Mouse (Mus musculus) naive thymus-derived CD4-positive, alpha-beta T cell, adult 5 months (primary cell): Measurements from ENCODE around the gene Azgp1. TPM values are rescaled to one million over a fixed set of nuclear protein-coding genes. Genes with fewer than 3 reads are reported as not detected.

ENCODE experiments used
- polyA plus RNA-seq: library from polyadenylated mRNA; unstranded; fragments of 100-300 nt; shearing (Covaris generic); gene quantifications from one replicate; pipeline ENCODE4 v1.2.1, GENCODE M21; 2017

Gene Azgp1
- not detected for polyA plus RNA-seq

DNA sequence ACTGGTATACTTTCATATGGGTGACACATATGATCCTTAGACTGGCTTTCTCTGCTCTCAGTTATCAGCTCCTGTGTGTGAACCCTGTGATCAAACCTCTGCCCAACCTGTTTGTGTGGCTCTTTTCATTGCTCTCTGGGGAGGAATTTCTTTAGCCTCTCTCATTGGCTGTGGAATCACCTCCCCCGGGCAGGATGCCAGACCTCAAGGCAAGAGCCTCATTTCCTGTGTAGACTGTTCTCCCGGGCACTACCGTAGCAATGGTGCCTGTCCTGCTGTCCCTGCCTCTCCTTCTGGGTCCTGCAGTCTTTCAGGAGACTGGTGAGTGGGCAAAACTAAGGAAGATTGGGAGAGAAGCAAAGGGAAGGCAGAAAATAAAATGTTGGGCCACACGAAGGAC is at the start of gene Azgp1:
Azgp1 (plus strand) TSS at position 221 of the 400 bp plus-strand sequence.

GRCm38 (mm10) chr5:137962945-137963344 is 18.4 kb upstream of the Azgp1 start, which contains the start of gene Gjc3:
Gjc3 (minus strand) TSS chr5:137963098.

GRCm38 (mm10) chr5:138020961-138021479 is 39.7 kb downstream of the Azgp1 start, which contains the start of the genes Smok3a and Smok3b:
Smok3a (plus strand) TSS chr5:138021261.
Smok3b (plus strand) TSS chr5:138021429.

Other genes starting within 250 kb of the Azgp1 start
- 0.72 TPM for gene Nyap1, start 239.9 kb upstream of the Azgp1 start, polyA plus RNA-seq
- gene Tsc22d4, start 235.8 kb upstream of the Azgp1 start, polyA plus RNA-seq: 179 TPM
- 48.8 TPM for gene Ppp1r35, start 202.7 kb upstream of the Azgp1 start, polyA plus RNA-seq
- gene Mepce, start 193.9 kb upstream of the Azgp1 start, polyA plus RNA-seq: 81.3 TPM
- gene Zcwpw1, start 193.7 kb upstream of the Azgp1 start, polyA plus RNA-seq: 20.9 TPM
- gene Pilra, start 145.2 kb upstream of the Azgp1 start, polyA plus RNA-seq: 0.24 TPM
- not detected for gene Pilrb1, start 123.4 kb upstream of the Azgp1 start, polyA plus RNA-seq
- not detected for gene Pilrb2, start 109.7 kb upstream of the Azgp1 start, polyA plus RNA-seq
- not detected for gene Cyp3a13, start 59.9 kb upstream of the Azgp1 start, polyA plus RNA-seq
- gene Gjc3, start 18.4 kb upstream of the Azgp1 start, polyA plus RNA-seq: not detected
- not detected for gene Smok3a, start 39.7 kb downstream of the Azgp1 start, polyA plus RNA-seq
- not detected for gene Smok3b, start 39.9 kb downstream of the Azgp1 start, polyA plus RNA-seq
- gene Smok3c, start 71.7 kb downstream of the Azgp1 start, polyA plus RNA-seq: not detected
- gene Zkscan1, start 103.6 kb downstream of the Azgp1 start, polyA plus RNA-seq: 16.7 TPM
- 29.1 TPM for gene Zscan21, start 135.4 kb downstream of the Azgp1 start, polyA plus RNA-seq
- 7.7 TPM for gene Zfp113, start 174.2 kb downstream of the Azgp1 start, polyA plus RNA-seq
- gene Cops6, start 179.6 kb downstream of the Azgp1 start, polyA plus RNA-seq: 129 TPM
- gene Ap4m1, start 190.5 kb downstream of the Azgp1 start, polyA plus RNA-seq: 11.9 TPM
- gene Mcm7, start 190.9 kb downstream of the Azgp1 start, polyA plus RNA-seq: 108 TPM
- gene Taf6, start 205.9 kb downstream of the Azgp1 start, polyA plus RNA-seq: 33.2 TPM
- 14.6 TPM for gene Cnpy4, start 206.0 kb downstream of the Azgp1 start, polyA plus RNA-seq
- gene Mblac1, start 212.8 kb downstream of the Azgp1 start, polyA plus RNA-seq: not detected
- gene Nxpe5, start 244.4 kb downstream of the Azgp1 start, polyA plus RNA-seq: not detected